Mouse (Mus musculus): ENCODE data around the gene Mcur1.

DNA sequence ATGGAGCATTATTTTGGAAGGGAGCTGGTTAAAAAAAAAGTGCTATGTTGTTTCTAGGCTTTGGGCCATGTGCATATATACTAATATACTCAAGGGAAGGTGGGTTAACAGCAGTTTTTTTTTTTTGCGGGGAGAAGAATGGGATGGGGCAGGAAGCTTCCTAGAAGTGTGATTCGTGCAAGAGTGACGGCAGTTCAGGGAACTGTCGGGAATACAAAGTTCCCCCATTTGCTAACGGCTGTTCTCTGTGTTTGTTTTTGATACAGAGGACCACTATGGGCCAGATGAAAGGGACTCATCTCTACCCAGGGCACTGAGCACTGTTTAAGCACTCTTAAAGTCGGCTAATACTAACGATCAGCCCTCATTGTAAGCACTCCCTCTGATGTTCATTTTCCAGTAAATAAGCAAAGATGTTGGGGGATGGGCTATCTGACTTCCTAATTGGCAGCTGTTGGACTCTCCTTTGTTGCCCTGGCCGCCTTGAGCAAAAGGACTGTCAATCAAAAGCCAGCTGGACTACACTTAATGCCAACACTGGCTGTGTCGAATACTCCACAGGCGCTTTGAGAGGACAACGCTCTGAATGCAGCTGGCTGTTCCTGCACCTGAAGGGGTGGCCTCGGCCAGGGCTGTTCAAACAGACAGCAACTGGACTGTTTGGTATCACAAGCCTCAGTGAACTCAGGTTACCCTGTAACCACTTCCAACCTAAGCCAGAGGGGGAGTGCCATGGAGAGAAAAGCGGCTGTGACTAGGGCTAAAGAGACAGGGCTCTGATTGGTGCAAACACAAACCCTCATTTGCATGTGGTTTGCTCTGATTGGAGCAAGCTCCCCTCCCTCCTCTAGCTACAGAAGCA, 28.9 kb downstream of the Mcur1 start:
- TF ChIP-seq CTCF (IDR thresholded peaks at IDR 0.05; ENCODE audit: low read depth, low read length) (no peak), POLR2A (IDR thresholded peaks at IDR 0.05; ENCODE audit: extremely low read depth, insufficient read depth, low read length) (no peak)
